Mouse (Mus musculus): ENCODE measurements around the gene Eml4.

GRCm38 (mm10) chr17:83352456-83352855, 1.7 kb downstream of the Eml4 start:
- TF ChIP-seq CTCF (IDR thresholded peaks at IDR 0.05; ENCODE audit: low read depth, low read length) (no peak), POLR2A (IDR thresholded peaks at IDR 0.05; ENCODE audit: extremely low read depth, insufficient read depth, low read length) (no peak)
